8 mouse cellular contexts compared by ENCODE assay signal in the genomic region with DNA sequence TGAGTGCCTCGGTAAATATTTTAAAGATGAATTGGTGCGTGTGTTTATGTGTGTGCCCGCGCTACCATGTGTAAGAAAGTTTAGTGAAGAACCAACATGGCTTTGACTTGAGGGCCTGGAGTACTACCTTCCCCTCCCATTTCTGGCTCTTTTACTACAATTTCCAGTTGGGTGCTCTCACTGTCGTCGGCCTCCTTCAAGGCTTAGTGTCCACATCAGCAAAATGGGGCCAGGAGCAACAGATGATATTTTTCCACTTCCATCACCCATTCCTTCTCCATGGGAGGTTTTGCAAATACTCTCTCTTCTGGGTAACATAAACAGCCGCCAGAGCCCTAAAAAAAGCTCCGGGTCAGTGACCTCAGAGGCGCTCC. TPM values are rescaled to one million over a fixed set of nuclear protein-coding genes. Genes with fewer than 3 reads are reported as not detected.
DNase-seq lines count a peak whose midpoint lies in the region; ATAC-seq and TF ChIP-seq lines count a peak whose summit lies in the region.

No protein-coding gene starts in this region.

- peak; percentile 38 for DNase-seq in liver, adult 2 months (ENCODE audit: extremely low read depth, low read depth, low spot score)
- no peak for DNase-seq in liver
- no peak for DNase-seq in limb, embryonic 10.5 days (ENCODE audit: low spot score)
- no peak for DNase-seq in ovary, postnatal 14 days (ENCODE audit: low spot score)
- DNase-seq in cerebellum, adult 11 months: no peak

- 16% methylated on average over 9 of the region's 9 CpGs for WGBS in liver, adult 2 months
- 18% methylated on average over 9 of the region's 9 CpGs for WGBS in embryonic facial prominence, embryonic 15.5 days
- whole genome bisulfite sequencing in limb, embryonic 10.5 days: 19% methylated on average over 9 of the region's 9 CpGs
- WGBS in neural tube, embryonic 14.5 days: 14% methylated on average over 9 of the region's 9 CpGs

- no peak for TF ChIP-seq POLR2A in liver, adult 2 months (IDR thresholded peaks at IDR 0.05; ENCODE audit: extremely low read depth, insufficient read depth, low read length)

- no peaks in the 10 kb centered on the region for H3K9me3 ChIP-seq in embryonic facial prominence, embryonic 15.5 days (replicated peaks)
- no peaks in the 10 kb centered on the region for H3K9me3 ChIP-seq in limb, embryonic 10.5 days (replicated peaks)
- no peaks in the 10 kb centered on the region for H3K9me3 ChIP-seq in neural tube, embryonic 14.5 days (ENCODE audit: control insufficient read depth, low read length)

- TF ChIP-seq CTCF in liver, adult 2 months (IDR thresholded peaks at IDR 0.05; ENCODE audit: low read depth, low read length): no peak

- H3K4me1 ChIP-seq in liver, adult 2 months (ENCODE audit: control insufficient read depth, insufficient read depth, low read length): peaks cover 5% of the 10 kb centered on the region
- peaks cover 29% of the 10 kb centered on the region for H3K4me1 ChIP-seq in embryonic facial prominence, embryonic 15.5 days
- H3K4me1 ChIP-seq in limb, embryonic 10.5 days: peaks cover 64% of the 10 kb centered on the region
- peaks cover 10% of the 10 kb centered on the region for H3K4me1 ChIP-seq in neural tube, embryonic 14.5 days (ENCODE audit: control insufficient read depth, insufficient read depth, low read length)

- no peaks in the 10 kb centered on the region for H3K27me3 ChIP-seq in liver, adult 2 months (ENCODE audit: control insufficient read depth, insufficient read depth, low read length)
- H3K27me3 ChIP-seq in embryonic facial prominence, embryonic 15.5 days: no peaks in the 10 kb centered on the region
- H3K27me3 ChIP-seq in limb, embryonic 10.5 days (ENCODE audit: low read depth, poor library complexity, severe bottlenecking): peaks cover 10% of the 10 kb centered on the region; the same call in 1 of the 2 replicates
- H3K27me3 ChIP-seq in neural tube, embryonic 14.5 days (ENCODE audit: control insufficient read depth, insufficient read depth, low read length): peaks cover 3% of the 10 kb centered on the region; the same call in 1 of the 2 replicates

- H3K4me3 ChIP-seq in liver, adult 2 months (ENCODE audit: insufficient read depth, low read depth, low read length): peak overlapping the region; percentile 97
- peak overlapping the region; percentile 88 for H3K4me3 ChIP-seq in embryonic facial prominence, embryonic 15.5 days (replicated peaks)
- H3K4me3 ChIP-seq in limb, embryonic 10.5 days: peak overlapping the region; percentile 89
- H3K4me3 ChIP-seq in neural tube, embryonic 14.5 days (ENCODE audit: low read depth, low read length): peak overlapping the region; percentile 86

- H3K79me2 ChIP-seq in liver, adult 2 months (ENCODE audit: control insufficient read depth, insufficient read depth, low read length): peaks cover 15% of the 10 kb centered on the region; the same call in 1 of the 2 replicates

- ATAC-seq in embryonic facial prominence, embryonic 15.5 days (ENCODE audit: insufficient number of reproducible peaks, low FRiP score, low TSS enrichment, low read depth): no peak
- no peak for ATAC-seq in neural tube, embryonic 14.5 days (ENCODE audit: low read depth)
- no peak for ATAC-seq in activated CD4-positive, CD25-positive, alpha-beta regulatory T cell, adult 4 months

- no peaks in the 10 kb centered on the region for H3K36me3 ChIP-seq in liver, adult 2 months (ENCODE audit: control insufficient read depth, insufficient read depth, low read length)
- H3K36me3 ChIP-seq in embryonic facial prominence, embryonic 15.5 days: no peaks in the 10 kb centered on the region
- no peaks in the 10 kb centered on the region for H3K36me3 ChIP-seq in limb, embryonic 10.5 days
- no peaks in the 10 kb centered on the region for H3K36me3 ChIP-seq in neural tube, embryonic 14.5 days (ENCODE audit: control insufficient read depth, insufficient read depth, low read length)

- peak overlapping the region; percentile 93 for H3K27ac ChIP-seq in liver, adult 2 months (replicated peaks; ENCODE audit: insufficient read depth, low read depth, low read length)
- H3K27ac ChIP-seq in embryonic facial prominence, embryonic 15.5 days (replicated peaks): peak overlapping the region; percentile 87
- peak overlapping the region; percentile 91 for H3K27ac ChIP-seq in limb, embryonic 10.5 days
- peak overlapping the region; percentile 87 for H3K27ac ChIP-seq in neural tube, embryonic 14.5 days (ENCODE audit: low read depth, low read length)

- H3K9ac ChIP-seq in liver, adult 2 months (ENCODE audit: low read depth, low read length): peak overlapping the region; percentile 88
- H3K9ac ChIP-seq in embryonic facial prominence, embryonic 15.5 days: peak overlapping the region; percentile 85
- peak overlapping the region; percentile 90 for H3K9ac ChIP-seq in neural tube, embryonic 14.5 days (replicated peaks; ENCODE audit: low read depth, low read length)

- H3K4me2 ChIP-seq in embryonic facial prominence, embryonic 15.5 days (replicated peaks): peak overlapping the region; percentile 96
- H3K4me2 ChIP-seq in neural tube, embryonic 14.5 days (ENCODE audit: low read depth, low read length): peak overlapping the region; percentile 96

RNA-seq across cellular contexts. Expression of a gene that starts 0.6 kb away (rescaled TPM):
- 32.9 and 36.6 TPM in 2 replicates for total RNA-seq in liver, adult 2 months (2014; rRNA removed)
- polyA plus RNA-seq in liver, adult 2 months (2012; rRNA removed): 15.5 and 16.3 TPM in 2 replicates
- polyA plus RNA-seq in embryonic facial prominence, embryonic 15.5 days (2015; fragmentation: Nextera tagmentation; extraction: Ambion mirVana): 47.9 and 48.2 TPM in 2 replicates
- polyA plus RNA-seq in limb, embryonic 10.5 days (2016; fragmentation: Nextera tagmentation; extraction: Ambion mirVana): 10.7 and 18.3 TPM in 2 replicates
- polyA plus RNA-seq in neural tube, embryonic 14.5 days (2014; fragmentation: Nextera tagmentation; extraction: Ambion mirVana): 14.2 and 17.0 TPM in 2 replicates
- polyA plus RNA-seq in activated CD4-positive, CD25-positive, alpha-beta regulatory T cell, adult 4 months (2017; shearing (Covaris generic)): 1 to 10 TPM; 3.9 to 4.0 TPM
